Mouse (Mus musculus) bone marrow, adult 2 months (tissue): ENCODE data around the gene Nudcd3.

Source experiments
- CTCF ChIP-seq: fragments of 200-500 bp; IDR thresholded peaks from 2 replicates; pipeline ENCODE4 v1.5.1; 2011; ENCODE audit warnings: low read length, control low read depth; ENCODE audit not compliant: control insufficient read depth, insufficient read depth
- POLR2A ChIP-seq: fragments of 200-500 bp; IDR thresholded peaks from 2 replicates; pipeline ENCODE4 v1.6.1; 2011; ENCODE audit warnings: low read depth, mild to moderate bottlenecking, control low read depth, low read length, borderline replicate concordance; ENCODE audit not compliant: control insufficient read depth

- TF ChIP-seq CTCF, result no peak
- TF ChIP-seq POLR2A, result no peak
These were observed 6.9 kb upstream of the Nudcd3 start for GRCm38 (mm10) chr11:6207090-6207489.
